Mouse (Mus musculus) heart, embryonic 11.5 days (tissue): Measurements from ENCODE around the gene Stx1a. TPM values are rescaled to one million over a fixed set of nuclear protein-coding genes. Genes with fewer than 3 reads are reported as not detected.

Experiments
- polyA plus RNA-seq: library from polyadenylated mRNA; unstranded; fragments of >200 nt; fragmentation: Nextera tagmentation; extraction: Ambion mirVana; gene quantifications from 2 replicates; pipeline ENCODE4 v1.2.1, GENCODE M21; 2014

Gene Stx1a
- polyA plus RNA-seq, 1 experiment from 2014 or later = 10.4 TPM

Other genes with a start within 250 kb of the Stx1a start
- gene Tmem270, start 116.7 kb upstream of the Stx1a start, polyA plus RNA-seq = not detected in 2 replicates
- gene Cldn13, start 108.0 kb upstream of the Stx1a start, polyA plus RNA-seq = 15.0 and 17.1 TPM in 2 replicates
- gene Mettl27, start 91.1 kb upstream of the Stx1a start, polyA plus RNA-seq = 10.3 and 11.1 TPM in 2 replicates
- gene Cldn4, start 76.5 kb upstream of the Stx1a start, polyA plus RNA-seq = 1.4 and 1.7 TPM in 2 replicates
- gene Cldn3, start 37.3 kb upstream of the Stx1a start, polyA plus RNA-seq = 1.2 and 1.5 TPM in 2 replicates
- 58.2 and 59.9 TPM in 2 replicates for gene Abhd11, start 14.3 kb upstream of the Stx1a start, polyA plus RNA-seq
- 29.2 and 30.9 TPM in 2 replicates for gene Dnajc30, start 40.7 kb downstream of the Stx1a start, polyA plus RNA-seq
- 74.8 and 78.3 TPM in 2 replicates for gene Bud23, start 41.5 kb downstream of the Stx1a start, polyA plus RNA-seq
- 2.0 and 2.6 TPM in 2 replicates for gene Vps37d, start 54.8 kb downstream of the Stx1a start, polyA plus RNA-seq
- 0.54 and 1.2 TPM in 2 replicates for gene Mlxipl, start 66.4 kb downstream of the Stx1a start, polyA plus RNA-seq
- gene Tbl2, start 126.2 kb downstream of the Stx1a start, polyA plus RNA-seq = 20.0 and 21.3 TPM in 2 replicates
- 32.3 and 35.2 TPM in 2 replicates for gene Bcl7b, start 144.8 kb downstream of the Stx1a start, polyA plus RNA-seq
- 28.9 and 45.4 TPM in 2 replicates for gene Baz1b, start 163.8 kb downstream of the Stx1a start, polyA plus RNA-seq
- gene Fzd9, start 227.7 kb downstream of the Stx1a start, polyA plus RNA-seq = 3.6 and 4.9 TPM in 2 replicates